Mouse (Mus musculus): ENCODE data around the gene Mbip. TPM values are rescaled to one million over a fixed set of nuclear protein-coding genes. Genes with fewer than 3 reads are reported as not detected.

The Mbip gene
- total RNA-seq (2014; rRNA removed) (38.9 and 40.1 TPM in 2 replicates), polyA plus RNA-seq (2015; fragmentation: Nextera tagmentation; extraction: Ambion mirVana) (25.1 and 30.7 TPM in 2 replicates)

DNA sequence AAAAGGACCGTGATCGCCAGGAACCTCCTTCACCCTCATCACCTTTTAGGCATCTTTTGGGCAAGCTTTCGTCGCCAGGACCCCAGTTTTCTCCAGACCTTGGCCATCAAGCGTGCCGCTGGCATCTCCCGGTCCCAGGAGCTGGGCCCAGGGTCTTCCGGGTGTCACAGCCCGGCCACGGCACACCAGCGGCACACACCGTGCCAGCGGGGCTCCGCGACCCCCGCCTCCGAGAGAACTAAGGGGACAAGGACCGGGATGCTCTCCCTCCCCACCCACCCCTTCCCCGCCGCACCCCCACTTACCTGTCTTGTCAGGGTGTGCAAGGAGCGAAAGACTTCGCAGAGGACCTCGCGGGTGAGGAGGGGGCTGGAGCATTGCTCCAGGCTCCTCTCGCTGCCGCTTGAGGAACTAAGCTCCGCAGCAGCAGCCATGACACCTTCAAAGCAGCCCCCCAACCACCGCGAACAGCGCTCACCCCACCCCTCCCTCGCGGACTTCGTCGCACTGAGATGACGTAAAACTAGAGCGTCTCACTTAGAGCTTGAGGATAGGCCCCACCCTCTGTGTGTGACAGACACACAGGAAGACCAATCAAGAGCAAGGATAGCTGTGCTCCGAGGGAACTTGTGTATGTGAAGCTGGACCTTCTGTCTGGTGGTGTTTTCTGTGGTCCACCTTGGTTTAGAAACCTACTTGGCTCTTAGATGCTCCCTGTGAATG, at the start of gene Mbip:
TSS of gene Mbip (minus strand) at position 528 of the 723 bp plus-strand sequence.
- under 1% methylated on average over 36 of the region's 37 CpGs for WGBS

DNA sequence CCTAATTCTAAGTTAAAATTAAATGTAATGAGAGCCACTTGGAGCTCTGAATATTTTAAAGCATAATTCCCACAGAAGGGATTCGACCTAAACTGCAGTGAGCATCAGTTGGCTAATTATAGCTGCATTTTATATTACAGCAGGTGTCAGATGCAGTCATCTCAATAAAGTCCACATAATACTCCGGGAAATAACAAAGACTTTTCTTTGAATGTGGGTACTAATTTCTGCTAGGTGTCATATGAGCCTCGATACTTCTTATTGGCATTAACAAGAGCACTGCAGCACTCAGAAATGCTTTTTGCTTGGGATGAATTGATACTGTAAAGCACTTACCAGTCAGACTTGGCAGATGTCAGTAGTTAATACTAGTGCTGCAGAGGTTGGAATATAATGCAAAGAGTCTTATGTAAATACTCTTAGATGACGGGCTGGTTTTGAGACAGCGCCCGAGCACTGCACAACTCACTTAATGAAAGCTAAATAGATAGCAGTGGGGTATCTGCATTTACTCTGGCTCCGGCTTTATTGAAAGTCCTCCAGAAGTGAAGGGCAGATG, 42.0 kb upstream of the Mbip start:
- WGBS: 17% methylated on average over 7 of the region's 7 CpGs
- TF ChIP-seq CTCF (IDR thresholded peaks at IDR 0.05; ENCODE audit: low read depth): no peak
- no peaks in the 10 kb centered on the region for H3K27me3 ChIP-seq (ENCODE audit: insufficient read depth, low read length)
- no peak overlapping the region for H3K27ac ChIP-seq (ENCODE audit: low read depth, low read length)
- ATAC-seq: peak; percentile 38
- no peaks in the 10 kb centered on the region for H3K4me1 ChIP-seq (ENCODE audit: insufficient read depth)
- H3K4me2 ChIP-seq (ENCODE audit: low read depth): no peak overlapping the region
- no peak overlapping the region for H3K4me3 ChIP-seq (ENCODE audit: low read depth, low read length)
- no peaks in the 10 kb centered on the region for H3K36me3 ChIP-seq (ENCODE audit: insufficient read depth)
- peak; percentile 5 for DNase-seq
- no peak overlapping the region for H3K9ac ChIP-seq
- no peaks in the 10 kb centered on the region for H3K9me3 ChIP-seq (ENCODE audit: low read length)

More for the DNA sequence above, at the start of gene Mbip:
- ATAC-seq: peak; percentile 100
- Histone ChIP-seq H3K4me2 (ENCODE audit: low read depth) (peak within 1 kb of the TSS; percentile 59), H3K4me3 (ENCODE audit: low read depth, low read length) (peak within 1 kb of the TSS; percentile 99), H3K27ac (ENCODE audit: low read depth, low read length) (peak within 1 kb of the TSS; percentile 80), H3K36me3 (ENCODE audit: insufficient read depth) (no peaks in the 10 kb centered on the region), H3K4me1 (ENCODE audit: insufficient read depth) (no peaks in the 10 kb centered on the region), H3K9ac (peak within 1 kb of the TSS; percentile 92), H3K27me3 (ENCODE audit: insufficient read depth, low read length) (no peaks in the 10 kb centered on the region), H3K9me3 (ENCODE audit: low read length) (no peaks in the 10 kb centered on the region)
- peak; percentile 100 for DNase-seq
- no peak for TF ChIP-seq CTCF (IDR thresholded peaks at IDR 0.05; ENCODE audit: low read depth)

DNA sequence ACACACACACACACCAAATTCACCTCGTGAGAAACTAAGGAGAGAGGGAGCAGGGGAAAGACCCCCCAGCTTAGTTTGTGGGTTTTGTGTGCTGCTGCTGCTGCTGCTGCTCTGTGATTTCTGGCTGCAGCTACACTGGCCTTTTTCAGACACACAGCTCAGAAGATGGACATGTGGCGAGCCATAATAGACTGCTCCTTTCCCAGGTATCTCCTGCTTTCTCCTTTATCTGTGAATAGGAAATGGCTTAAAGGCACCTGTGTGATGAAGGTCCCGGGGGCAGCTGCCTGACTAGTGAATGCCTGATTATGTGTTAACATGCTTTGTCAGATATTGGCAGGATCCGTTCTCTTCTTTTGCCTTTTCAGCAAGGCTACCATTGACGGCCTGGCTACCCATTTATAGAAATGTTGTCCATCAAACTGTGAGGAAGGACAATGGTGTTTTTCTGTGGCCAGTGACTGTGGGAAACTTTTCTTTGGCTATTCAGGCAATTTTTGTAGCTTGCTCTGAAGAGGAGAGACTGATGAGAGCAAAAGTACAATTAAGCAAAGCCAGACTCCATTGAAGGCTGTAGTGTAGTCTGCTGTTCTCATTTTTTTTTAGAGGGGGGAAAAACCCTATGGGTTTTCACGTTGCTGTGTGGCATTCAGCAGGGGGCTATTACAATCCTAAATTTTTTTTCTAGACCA, 41.4 kb upstream of the Mbip start:
- H3K9ac ChIP-seq: no peak overlapping the region
- ATAC-seq (peak; percentile 27; the same call in 1 of the 2 replicates), DNase-seq (no peak)
- no peak overlapping the region for H3K27ac ChIP-seq (ENCODE audit: low read depth, low read length)
- no peak overlapping the region for H3K4me3 ChIP-seq (ENCODE audit: low read depth, low read length)
- 17% methylated on average over 6 of the region's 6 CpGs for WGBS
- no peak overlapping the region for H3K4me2 ChIP-seq (ENCODE audit: low read depth)
- no peak for TF ChIP-seq CTCF (IDR thresholded peaks at IDR 0.05; ENCODE audit: low read depth)
- H3K9me3 ChIP-seq (ENCODE audit: low read length): no peaks in the 10 kb centered on the region
- H3K36me3 ChIP-seq (ENCODE audit: insufficient read depth): no peaks in the 10 kb centered on the region
- no peaks in the 10 kb centered on the region for H3K27me3 ChIP-seq (ENCODE audit: insufficient read depth, low read length)
- no peaks in the 10 kb centered on the region for H3K4me1 ChIP-seq (ENCODE audit: insufficient read depth)

DNA sequence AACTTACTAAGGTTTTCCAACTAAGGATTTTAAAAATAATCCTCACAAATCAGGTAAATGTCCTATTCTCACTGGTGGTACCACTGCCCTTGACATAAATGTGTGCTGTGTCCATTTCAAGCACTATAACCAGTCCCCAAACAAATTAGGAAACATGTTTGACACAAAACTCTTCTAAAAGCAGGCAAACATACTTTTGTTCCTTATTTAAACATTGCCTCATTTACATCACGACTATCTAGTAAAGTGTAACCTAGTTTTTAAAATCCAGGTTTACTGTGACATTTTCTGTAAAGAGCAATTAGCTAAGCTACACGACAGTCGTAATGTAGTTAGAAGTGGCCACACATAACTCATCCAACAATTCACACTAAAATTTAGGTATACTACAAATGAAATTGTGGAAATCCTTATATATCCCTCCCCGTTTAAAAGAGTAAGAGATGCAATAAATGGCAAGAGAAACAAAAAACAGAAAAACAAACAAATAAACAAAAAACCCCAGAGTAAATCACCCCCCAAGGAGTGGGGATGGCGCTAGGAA, 851 bp downstream of the Mbip start:
- H3K4me1 ChIP-seq (ENCODE audit: insufficient read depth): no peaks in the 10 kb centered on the region
- WGBS: 2% methylated on average over 5 of the region's 5 CpGs
- DNase-seq: no peak
- no peak for TF ChIP-seq CTCF (IDR thresholded peaks at IDR 0.05; ENCODE audit: low read depth)
- H3K9me3 ChIP-seq (ENCODE audit: low read length): no peaks in the 10 kb centered on the region
- no peaks in the 10 kb centered on the region for H3K27me3 ChIP-seq (ENCODE audit: insufficient read depth, low read length)
- no peak for ATAC-seq
- H3K36me3 ChIP-seq (ENCODE audit: insufficient read depth): no peaks in the 10 kb centered on the region
- no peak overlapping the region for H3K27ac ChIP-seq (ENCODE audit: low read depth, low read length)
- peak overlapping the region; percentile 99 for H3K4me3 ChIP-seq (ENCODE audit: low read depth, low read length)
- H3K9ac ChIP-seq: peak overlapping the region; percentile 92
- H3K4me2 ChIP-seq (ENCODE audit: low read depth): peak overlapping the region; percentile 59

DNA sequence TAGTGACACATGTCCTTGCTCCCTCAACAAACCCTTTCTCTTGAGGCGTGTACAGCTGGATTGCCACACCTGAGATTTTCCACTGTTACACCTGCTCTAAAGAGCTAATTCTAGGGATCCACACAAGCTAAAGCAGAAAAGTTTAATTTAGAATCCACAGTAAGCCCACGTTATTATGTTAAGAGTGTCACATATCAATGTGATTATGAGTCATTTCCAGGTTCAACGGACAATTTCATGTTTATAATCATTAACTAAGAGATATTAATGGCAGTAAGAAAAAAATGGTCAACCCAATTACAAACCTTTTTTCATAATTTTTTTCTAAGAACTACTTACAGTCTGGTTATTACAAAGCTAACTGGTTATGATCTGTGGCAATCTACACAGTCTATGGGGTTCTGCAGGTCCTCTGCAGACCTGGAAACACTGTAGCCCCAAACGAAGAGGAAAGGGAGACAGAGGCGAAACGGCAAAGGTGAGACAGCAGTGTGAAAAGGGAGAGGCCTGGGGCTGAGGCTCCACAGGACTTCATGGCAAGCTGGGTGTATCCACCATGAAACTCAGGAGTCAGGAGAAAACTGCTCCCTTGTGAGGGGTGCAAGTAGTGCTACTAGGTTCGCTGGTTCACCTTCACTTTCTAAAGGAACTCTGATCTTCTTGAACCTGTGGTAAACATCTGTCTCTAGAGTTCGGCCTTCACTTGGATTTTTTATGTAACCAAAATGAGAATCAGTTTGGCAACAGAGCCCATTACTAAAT, 6.2 kb downstream of the Mbip start:
- peaks cover 21% of the 10 kb centered on the region for H3K36me3 ChIP-seq (ENCODE audit: insufficient read depth)
- no peaks in the 10 kb centered on the region for H3K4me1 ChIP-seq (ENCODE audit: insufficient read depth)
- no peak overlapping the region for H3K9ac ChIP-seq
- DNase-seq (no peak), ATAC-seq (no peak)
- H3K27ac ChIP-seq (ENCODE audit: low read depth, low read length): no peak overlapping the region
- TF ChIP-seq CTCF (IDR thresholded peaks at IDR 0.05; ENCODE audit: low read depth): no peak
- no peak overlapping the region for H3K4me2 ChIP-seq (ENCODE audit: low read depth)
- no peak overlapping the region for H3K4me3 ChIP-seq (ENCODE audit: low read depth, low read length)
- H3K9me3 ChIP-seq (ENCODE audit: low read length): no peaks in the 10 kb centered on the region
- H3K27me3 ChIP-seq (ENCODE audit: insufficient read depth, low read length): no peaks in the 10 kb centered on the region
- 68% methylated on average over 8 of the region's 8 CpGs for WGBS

DNA sequence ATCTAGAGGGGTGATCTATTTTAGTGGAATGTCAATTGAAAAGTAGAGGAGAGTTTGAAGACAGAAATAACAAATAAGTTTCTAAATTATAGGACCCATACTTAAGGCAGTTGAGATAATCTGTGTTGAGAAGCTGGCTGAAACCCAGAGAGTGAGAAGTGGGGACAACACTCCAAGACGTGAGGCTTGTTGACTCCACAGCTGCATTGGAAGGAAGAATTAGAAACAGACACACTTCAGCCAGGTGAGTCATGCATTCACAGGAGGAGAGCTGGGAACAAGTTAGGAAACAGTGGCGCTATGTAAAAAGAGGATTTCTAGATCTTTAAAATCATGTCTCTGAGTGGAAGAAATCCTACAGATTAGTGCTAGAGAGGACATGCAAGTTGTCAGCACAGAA, 12.2 kb downstream of the Mbip start:
- no peaks in the 10 kb centered on the region for H3K27me3 ChIP-seq (ENCODE audit: insufficient read depth, low read length)
- peaks cover 48% of the 10 kb centered on the region for H3K36me3 ChIP-seq (ENCODE audit: insufficient read depth)
- no peak overlapping the region for H3K9ac ChIP-seq
- no peaks in the 10 kb centered on the region for H3K9me3 ChIP-seq (ENCODE audit: low read length)
- no peak for TF ChIP-seq CTCF (IDR thresholded peaks at IDR 0.05; ENCODE audit: low read depth)
- no peaks in the 10 kb centered on the region for H3K4me1 ChIP-seq (ENCODE audit: insufficient read depth)
- 89% methylated on average over 2 of the region's 2 CpGs for whole genome bisulfite sequencing
- H3K4me3 ChIP-seq (ENCODE audit: low read depth, low read length): no peak overlapping the region
- DNase-seq: no peak
- no peak overlapping the region for H3K4me2 ChIP-seq (ENCODE audit: low read depth)
- ATAC-seq: no peak
- H3K27ac ChIP-seq (ENCODE audit: low read depth, low read length): no peak overlapping the region

All from forebrain, postnatal 0 days (tissue).